Mouse (Mus musculus) adrenal gland, adult 8-10 months (tissue): ENCODE measurements around the gene Zcchc3. TPM values are rescaled to one million over a fixed set of nuclear protein-coding genes. Genes with fewer than 3 reads are reported as not detected.

Experiments used
- total RNA-seq, 4 experiments: library from RNA; stranded (reverse); gene quantifications; 2 replicates each; pipeline ENCODE4 v1.2.4; 2022

The Zcchc3 gene
- total RNA-seq, 4 experiments from 2014 or later: 7.9 to 11.2 (median 9.2) TPM

Other genes starting within 250 kb of the Zcchc3 start
- gene Csnk2a1, start 188.2 kb downstream of the Zcchc3 start, total RNA-seq: 100 to 1,000 TPM in 3 of 4 experiments, 10 to 100 TPM in 1; 91.6 to 116 (median 107) TPM
- 100 to 1,000 TPM; 143 to 157 (median 143) TPM for gene Tbc1d20, start 121.2 kb downstream of the Zcchc3 start, total RNA-seq
- gene Rbck1, start 82.4 kb downstream of the Zcchc3 start, total RNA-seq: 100 to 1,000 TPM; 120 to 169 (median 145) TPM
- 10 to 100 TPM in 2 of 4 experiments, 1 to 10 TPM in 2; 2.8 to 11.3 (median 6.9) TPM for gene Trib3, start 71.0 kb downstream of the Zcchc3 start, total RNA-seq
- 10 to 100 TPM in 1 of 4 experiments, 1 to 10 TPM in 3; 5.3 to 11.3 (median 8.1) TPM for gene Nrsn2, start 38.4 kb downstream of the Zcchc3 start, total RNA-seq
- gene Sox12, start 17.0 kb downstream of the Zcchc3 start, total RNA-seq: 10 to 100 TPM in 3 of 4 experiments, 1 to 10 TPM in 1; 9.9 to 16.8 (median 12.6) TPM
- gene 6820408C15Rik, start 560 bp upstream of the Zcchc3 start, total RNA-seq: under 1 TPM; 0.32 to 0.51 (median 0.42) TPM
- not detected for gene Defb23, start 49.6 kb upstream of the Zcchc3 start, total RNA-seq
- not detected for gene Defb20, start 62.0 kb upstream of the Zcchc3 start, total RNA-seq
- not detected for gene Defb22, start 75.1 kb upstream of the Zcchc3 start, total RNA-seq
- gene Defb26, start 96.7 kb upstream of the Zcchc3 start, total RNA-seq: not detected
- not detected for gene Defb28, start 103.2 kb upstream of the Zcchc3 start, total RNA-seq
- not detected for gene Defb29, start 125.1 kb upstream of the Zcchc3 start, total RNA-seq
- gene Gm17416, start 154.3 kb upstream of the Zcchc3 start, total RNA-seq: not detected
- not detected for gene Defb21, start 157.7 kb upstream of the Zcchc3 start, total RNA-seq
- not detected for gene Defb19, start 165.3 kb upstream of the Zcchc3 start, total RNA-seq
- gene Defb45, start 184.4 kb upstream of the Zcchc3 start, total RNA-seq: not detected
- gene Defb36, start 189.3 kb upstream of the Zcchc3 start, total RNA-seq: 1 to 10 TPM in 1 of 4 experiments, under 1 TPM in 1, not detected in 2; 0.86 to 1.5 TPM
- gene Defb25, start 208.0 kb upstream of the Zcchc3 start, total RNA-seq: 1 to 10 TPM in 2 of 4 experiments, not detected in 2; 1.9 to 2.2 TPM
- gene Rem1, start 211.9 kb upstream of the Zcchc3 start, total RNA-seq: 10 to 100 TPM in 3 of 4 experiments, 1 to 10 TPM in 1; 9.0 to 20.8 (median 14.6) TPM